Comparison of ENCODE assay signal across 8 mouse cellular contexts in the genomic region with DNA sequence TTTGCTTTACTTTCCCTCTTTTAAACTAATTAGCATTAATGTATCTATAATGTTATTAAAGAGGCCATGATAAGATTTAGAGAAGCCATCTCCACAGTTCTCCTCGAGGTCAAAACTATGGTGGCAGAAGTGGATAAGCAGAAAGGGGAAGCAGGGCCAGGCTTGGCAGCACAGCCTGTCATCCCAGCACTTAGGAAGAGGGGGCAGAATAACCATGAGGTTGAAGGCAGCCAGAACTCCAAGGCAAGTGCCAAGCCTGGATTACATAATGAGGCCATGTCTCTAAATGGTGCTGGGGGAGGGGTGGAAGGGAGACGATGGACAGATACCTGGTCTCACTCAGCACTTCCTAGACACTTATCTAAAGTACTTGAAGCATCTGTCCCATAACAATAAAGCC.
A peak's percentile ranks its signal among the peaks of the same experiment; 100 is the strongest.
DNase-seq lines count a peak whose midpoint lies in the region; ATAC-seq lines count a peak whose summit lies in the region.

No protein-coding gene starts in this region.

- no peaks in the 10 kb centered on the region for H3K9me3 ChIP-seq in hindbrain, embryonic 11.5 days (ENCODE audit: control insufficient read depth, low read length)

- H3K9ac ChIP-seq in hindbrain, embryonic 11.5 days (ENCODE audit: low read depth, low read length) = no peak overlapping the region

- 76% methylated on average over 2 of the region's 2 CpGs for WGBS in hindbrain, embryonic 11.5 days

- DNase-seq in ovary, adult 18-20 months (ENCODE audit: low spot score) = peak; percentile 47
- no peak for DNase-seq in ovary, postnatal 10 days (ENCODE audit: low spot score)
- peak; percentile 91 for DNase-seq in cerebellum, adult 9-10 months
- peak; percentile 61 to 70 for DNase-seq in heart, postnatal 14 days
- DNase-seq in left cerebral cortex, postnatal 10 days (ENCODE audit: extremely low spot score in 1 of 2, low spot score in 2 of 2) = peak; percentile 29 to 41
- DNase-seq in ovary, postnatal 36 days (ENCODE audit: low spot score) = peak; percentile 40
- no peak for DNase-seq in embryo, embryonic 9.5 days (ENCODE audit: extremely low spot score)
- no peak for DNase-seq in hindbrain, embryonic 11.5 days (ENCODE audit: low spot score)

- no peaks in the 10 kb centered on the region for H3K36me3 ChIP-seq in hindbrain, embryonic 11.5 days (ENCODE audit: control insufficient read depth, insufficient read depth, low read length)

- intact Hi-C loops in heart, postnatal 14 days (cut with DNase I) = no loop called here
- intact Hi-C loops in left cerebral cortex, postnatal 10 days (cut with DNase I) = no loop called here

- no peaks in the 10 kb centered on the region for H3K4me1 ChIP-seq in hindbrain, embryonic 11.5 days (replicated peaks; ENCODE audit: control insufficient read depth, insufficient read depth, low read length)

- no peak overlapping the region for H3K4me3 ChIP-seq in hindbrain, embryonic 11.5 days (ENCODE audit: low read depth, low read length)

- no peaks in the 10 kb centered on the region for H3K27me3 ChIP-seq in hindbrain, embryonic 11.5 days (ENCODE audit: control insufficient read depth, insufficient read depth, low read length)

- no peak for ATAC-seq in hindbrain, embryonic 11.5 days (ENCODE audit: low FRiP score)

- H3K27ac ChIP-seq in hindbrain, embryonic 11.5 days (ENCODE audit: low read depth, low read length) = no peak overlapping the region

- H3K4me2 ChIP-seq in hindbrain, embryonic 11.5 days (replicated peaks; ENCODE audit: low read depth, low read length) = no peak overlapping the region

Comparison
In these comparisons a context has a peak if more than half of its experiments do, and no peak if none do; other contexts are left out.
1. DNase-seq: peak in ovary, adult 18-20 months (single experiment), cerebellum, adult 9-10 months (single experiment), heart, postnatal 14 days (2 of 2), left cerebral cortex, postnatal 10 days (2 of 2) and ovary, postnatal 36 days (single experiment); none in ovary, postnatal 10 days (single experiment), embryo, embryonic 9.5 days (single experiment) and hindbrain, embryonic 11.5 days (single experiment).